13 mouse cellular contexts compared by ENCODE assay signal in the genomic region with DNA sequence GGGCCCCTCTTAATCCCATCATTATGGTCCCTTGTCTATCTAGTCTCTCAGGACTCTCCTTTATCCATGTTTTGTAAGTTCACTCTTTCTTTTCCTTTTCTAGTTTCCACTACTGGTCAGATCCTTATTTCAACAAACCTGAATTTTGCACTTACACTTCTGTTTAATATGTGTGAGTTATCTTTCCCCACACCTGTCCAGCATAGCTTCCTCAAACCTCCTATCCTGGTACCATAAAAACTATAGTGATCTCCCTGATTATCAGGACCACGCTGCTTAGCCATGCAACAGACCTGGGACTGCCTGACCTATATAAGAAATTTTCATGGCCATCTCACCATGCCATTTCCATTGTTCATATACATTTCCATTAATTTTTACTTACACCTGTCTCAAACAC.
"Had no signal": no experiment of that assay in that cellular context is flagged by ENCODE, and none has a peak within 500 bp of the region (broad histone marks: within the 10 kb centered on the region; RNA-seq: fewer than 3 reads in every experiment).

No protein-coding gene starts in this region.

- H3K27me3 ChIP-seq: kidney, embryonic 15.5 days; limb, embryonic 15.5 days; lung, embryonic 15.5 days; midbrain, embryonic 13.5 days; neural tube, embryonic 15.5 days; stomach, embryonic 15.5 days had no signal

- H3K4me3 ChIP-seq: kidney, embryonic 15.5 days; left cerebral cortex, adult 2 months; limb, embryonic 15.5 days; lung, embryonic 15.5 days; midbrain, embryonic 13.5 days; myocyte; neural tube, embryonic 15.5 days; stomach, embryonic 15.5 days had no signal

- H3K36me3 ChIP-seq: kidney, embryonic 15.5 days; limb, embryonic 15.5 days; lung, embryonic 15.5 days; midbrain, embryonic 13.5 days; neural tube, embryonic 15.5 days; stomach, embryonic 15.5 days had no signal

- DNase-seq: kidney, adult 2 months; kidney, postnatal 14 days; lung, postnatal 14 days; right cerebral cortex, adult 18-20 months; right cerebral cortex, postnatal 25 days had no signal

- H3K27ac ChIP-seq: kidney, embryonic 15.5 days; left cerebral cortex, adult 2 months; limb, embryonic 15.5 days; lung, embryonic 15.5 days; midbrain, embryonic 13.5 days; neural tube, embryonic 15.5 days; stomach, embryonic 15.5 days had no signal

- H3K4me1 ChIP-seq: lung, embryonic 15.5 days; midbrain, embryonic 13.5 days; neural tube, embryonic 15.5 days; stomach, embryonic 15.5 days had no signal

- H3K9me3 ChIP-seq: kidney, embryonic 15.5 days; limb, embryonic 15.5 days; lung, embryonic 15.5 days; midbrain, embryonic 13.5 days; neural tube, embryonic 15.5 days; stomach, embryonic 15.5 days had no signal

- H3K9ac ChIP-seq: kidney, embryonic 15.5 days; limb, embryonic 15.5 days; lung, embryonic 15.5 days; midbrain, embryonic 13.5 days; neural tube, embryonic 15.5 days; stomach, embryonic 15.5 days had no signal
